Mouse (Mus musculus) gastrocnemius, postnatal 36 days (tissue): ENCODE results near the gene Bicc1. TPM values are rescaled to one million over a fixed set of nuclear protein-coding genes. Genes with fewer than 3 reads are reported as not detected.

Experiments
- DNase-seq, 2 experiments: peaks; one replicate each; pipeline ENCODE4 v3.0.0; 2022
- intact Hi-C: fragments of 180-260 bp; cut with DNase I; formaldehyde crosslinking; loops from one replicate; pipeline ENCODE4 v1.15.1; 2025
- long read RNA-seq, 2 experiments: library from polyadenylated mRNA; stranded (forward); transcript quantifications; one replicate each; pipeline ENCODE4 v2.0.0; 2021
- total RNA-seq, 2 experiments: library from RNA; stranded (reverse); gene quantifications; 2 replicates each; pipeline ENCODE4 v1.2.3; 2021

The Bicc1 gene
- total RNA-seq = 1 to 10 TPM; 8.1 to 8.4 TPM
- long read RNA-seq, experiment 1, full-length matches to known transcripts = 3 of 8 reads
- long read RNA-seq, experiment 1, partial matches to known transcripts = 1 of 8 reads
- long read RNA-seq, experiment 1, other reads (novel, unspliced or antisense) = 4 of 8 reads
- long read RNA-seq, experiment 2, partial matches to known transcripts = 1 of 4 reads
- long read RNA-seq, experiment 2, other reads (novel, unspliced or antisense) = 2 of 4 reads

GRCm38 (mm10) chr10:71159676-71160235, at the start of gene Bicc1:
Gene Bicc1, minus strand, starts transcription at chr10:71159700.
- intact Hi-C loops = loop anchor here (5.0 kb wide), 1 partner anchor 48 kb away; no protein-coding TSS in a partner anchor
- peak; percentile 46 to 49 for DNase-seq

DNA sequence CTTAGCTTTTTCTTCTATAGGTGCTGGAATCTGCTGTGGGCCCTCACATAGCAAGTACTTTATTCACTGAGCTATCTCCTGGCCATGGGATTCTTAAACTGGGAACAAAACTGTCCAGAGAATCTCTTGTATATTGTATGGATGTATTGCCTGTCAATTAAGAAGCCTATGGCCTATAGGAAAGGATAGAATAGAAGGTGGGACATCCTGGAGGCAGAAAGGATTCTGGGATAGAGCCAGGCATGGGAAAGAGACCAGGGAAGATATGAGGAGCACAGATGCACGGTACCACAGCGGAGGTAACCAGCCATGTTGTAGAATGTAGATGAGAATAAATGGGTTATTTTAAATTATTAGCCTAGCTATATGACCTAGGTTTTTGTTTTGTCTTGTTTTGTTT, 42.0 kb upstream of the Bicc1 start:
- DNase-seq = no peak
- intact Hi-C loops = no loop called here

DNA sequence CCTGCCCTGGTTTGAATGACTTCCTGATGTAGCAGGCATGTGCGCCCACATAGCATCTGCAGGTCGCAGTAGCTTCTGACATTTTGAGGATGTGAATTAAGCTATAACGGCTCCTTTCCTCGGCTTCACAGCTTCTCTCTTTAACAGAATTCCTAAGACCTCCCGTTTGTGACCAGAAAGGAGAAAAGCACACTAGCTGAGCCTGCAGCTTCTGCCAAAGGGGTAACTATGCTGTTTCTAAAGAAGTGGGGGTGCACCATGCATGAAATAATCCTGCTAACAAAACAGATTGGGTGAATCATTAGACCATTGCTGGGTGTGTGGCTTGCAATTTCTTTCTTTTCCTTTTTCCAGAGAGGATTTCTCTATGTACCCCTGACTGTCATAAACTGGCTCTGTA, 41.5 kb upstream of the Bicc1 start:
- no peak for DNase-seq
- intact Hi-C loops = no loop called here

DNA sequence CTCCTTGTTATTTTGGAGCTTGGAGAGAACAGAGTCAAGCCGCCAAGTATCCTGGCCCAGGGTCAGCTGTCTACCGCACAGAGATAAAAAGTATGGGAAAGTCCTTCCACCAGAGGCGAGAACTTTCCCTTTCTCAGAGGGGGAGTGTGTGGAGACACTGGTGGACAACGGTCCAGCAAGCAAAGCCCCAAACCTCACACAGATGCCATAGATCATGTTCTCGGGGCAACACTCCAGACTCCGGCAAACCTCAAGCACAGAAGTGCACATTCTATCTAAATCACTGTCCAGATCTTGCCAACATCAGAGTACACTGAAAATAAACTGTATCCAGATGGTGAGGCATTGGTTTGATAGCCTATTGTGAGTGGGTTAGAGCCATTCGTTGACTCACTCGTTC, 39.2 kb upstream of the Bicc1 start:
- intact Hi-C loops = no loop called here
- DNase-seq = no peak

DNA sequence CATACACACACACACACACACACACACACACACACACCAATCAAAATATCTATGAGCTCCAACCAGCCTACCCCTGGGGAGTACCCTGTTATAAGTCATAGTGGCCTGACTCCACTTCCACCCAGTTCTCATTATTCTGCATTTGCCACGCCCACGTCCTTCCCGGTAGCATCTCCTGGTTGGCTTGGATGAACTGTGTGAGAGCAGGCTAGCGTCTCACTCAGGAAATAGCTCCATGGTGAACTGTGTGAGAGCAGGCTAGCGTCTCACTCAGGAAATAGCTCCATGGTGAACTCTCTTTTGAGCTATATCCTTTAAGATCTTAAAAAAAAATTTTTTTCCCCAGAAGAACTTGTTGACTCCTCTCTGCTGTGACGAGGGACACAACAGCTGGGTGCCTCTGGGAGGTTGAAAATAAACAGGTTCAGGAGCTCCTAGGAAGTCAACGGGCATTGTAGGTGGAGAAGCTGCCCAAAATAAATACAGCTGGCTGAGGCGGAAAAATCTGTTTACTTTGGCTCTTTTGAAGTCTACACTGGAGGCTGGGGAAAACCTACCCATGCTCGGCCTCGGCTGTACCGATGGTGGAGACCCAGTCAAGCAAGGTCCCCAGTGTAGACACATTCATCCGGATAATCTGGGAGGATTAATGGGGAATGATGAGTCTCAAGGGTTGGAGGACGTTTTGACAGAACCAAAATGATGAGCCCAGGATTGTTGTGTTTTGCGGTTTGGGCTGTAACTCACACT, 37.7 kb upstream of the Bicc1 start:
- intact Hi-C loops = no loop called here
- DNase-seq = no peak

DNA sequence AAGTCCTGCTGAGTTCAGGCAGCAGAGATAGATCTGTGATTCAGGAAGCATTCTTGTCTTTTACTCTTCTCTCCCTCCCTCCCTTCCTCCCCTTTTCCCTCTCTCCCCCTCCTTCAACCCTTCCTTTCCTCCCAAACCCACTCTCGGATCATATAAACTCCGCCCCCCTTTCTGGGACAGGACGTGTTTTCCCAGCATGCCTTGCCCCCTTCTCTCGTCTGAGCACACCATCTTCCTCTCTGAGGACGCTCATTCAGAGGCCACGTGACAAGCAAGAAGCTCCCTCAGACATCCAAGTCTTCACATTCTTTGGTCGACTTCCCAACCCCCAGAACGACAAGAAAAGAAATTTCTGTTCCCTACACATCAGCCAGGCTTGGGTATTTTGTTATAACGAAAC, 36.0 kb upstream of the Bicc1 start:
- intact Hi-C loops = no loop called here
- DNase-seq = peak in 1 of 2 experiments; percentile 13

DNA sequence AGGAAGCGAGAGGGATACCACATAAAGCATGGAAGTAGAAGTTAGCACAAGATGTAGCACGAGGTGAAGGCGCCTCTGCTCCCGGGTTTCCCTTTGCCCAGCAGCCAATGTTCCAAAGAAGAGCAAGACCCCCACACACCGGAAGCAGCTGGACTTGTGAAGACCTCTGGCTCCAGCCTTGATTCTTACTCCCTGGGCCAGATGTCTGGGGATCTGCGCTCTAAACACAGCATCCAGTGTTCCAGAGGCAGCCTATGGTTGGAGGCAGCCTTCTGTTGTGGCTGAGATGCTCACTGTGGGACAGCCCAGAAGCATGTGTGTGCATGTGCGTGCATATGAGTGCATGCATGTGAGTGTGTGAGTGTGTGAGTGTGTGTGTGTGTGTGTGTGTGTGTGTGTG, 35.2 kb upstream of the Bicc1 start:
- DNase-seq = no peak
- intact Hi-C loops = no loop called here

- intact Hi-C loops = no loop called here
- DNase-seq = no peak
Observed at GRCm38 (mm10) chr10:71193319-71193718, 33.8 kb upstream of the Bicc1 start.

DNA sequence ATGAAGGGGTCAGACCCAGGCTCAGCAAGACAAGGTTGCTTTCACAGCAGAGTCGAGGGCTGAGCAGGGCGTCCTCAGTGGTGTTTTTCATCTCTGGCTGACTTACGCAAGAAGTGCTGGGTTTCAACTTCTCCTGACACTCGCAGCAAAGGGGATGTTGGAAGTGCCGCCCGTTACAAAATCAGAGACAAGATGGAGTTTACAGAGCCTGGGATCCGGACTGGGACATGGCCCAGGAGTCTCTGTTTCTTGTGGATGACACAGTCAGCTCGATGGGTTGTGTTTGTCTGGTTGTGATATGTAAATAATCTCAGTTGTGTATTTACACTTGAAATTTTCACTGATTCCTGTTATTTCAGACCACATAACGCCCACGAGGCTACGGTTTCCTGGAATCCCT, 33.4 kb upstream of the Bicc1 start:
- DNase-seq = peak; percentile 18 to 19

GRCm38 (mm10) chr10:71188681-71189080, 29.2 kb upstream of the Bicc1 start:
- DNase-seq = no peak
- intact Hi-C loops = no loop called here

More for the DNA sequence above, 33.4 kb upstream of the Bicc1 start:
- intact Hi-C loops = no loop called here

- no peak for DNase-seq
- intact Hi-C loops = no loop called here
Observed at GRCm38 (mm10) chr10:71185059-71185458, 25.6 kb upstream of the Bicc1 start.

- no peak for DNase-seq
- intact Hi-C loops = no loop called here
Observed at GRCm38 (mm10) chr10:71183339-71184031, 24.0 kb upstream of the Bicc1 start.

- intact Hi-C loops = no loop called here
- DNase-seq = no peak
Observed at GRCm38 (mm10) chr10:71181931-71182330, 22.4 kb upstream of the Bicc1 start.

DNA sequence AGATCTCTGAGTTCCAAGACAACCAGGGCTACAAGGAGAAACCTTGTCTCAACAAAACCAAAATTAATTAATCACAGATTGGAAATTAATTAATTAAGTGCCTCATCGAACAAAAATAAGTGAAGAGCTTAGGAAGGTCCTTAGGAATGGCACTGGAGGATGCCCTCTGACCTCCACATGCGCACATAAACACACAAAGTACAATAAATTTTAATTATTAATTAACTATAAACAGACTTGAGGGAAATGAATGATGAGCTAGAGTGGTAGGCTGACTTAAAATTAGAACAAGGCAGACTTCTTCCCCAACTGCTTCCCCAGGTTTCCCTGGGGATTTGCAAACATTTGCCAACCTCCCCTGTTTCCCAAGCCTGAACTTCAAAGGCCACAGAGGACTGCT, 21.6 kb upstream of the Bicc1 start:
- intact Hi-C loops = no loop called here
- no peak for DNase-seq

GRCm38 (mm10) chr10:71180057-71180456, 20.6 kb upstream of the Bicc1 start:
- DNase-seq = no peak

DNA sequence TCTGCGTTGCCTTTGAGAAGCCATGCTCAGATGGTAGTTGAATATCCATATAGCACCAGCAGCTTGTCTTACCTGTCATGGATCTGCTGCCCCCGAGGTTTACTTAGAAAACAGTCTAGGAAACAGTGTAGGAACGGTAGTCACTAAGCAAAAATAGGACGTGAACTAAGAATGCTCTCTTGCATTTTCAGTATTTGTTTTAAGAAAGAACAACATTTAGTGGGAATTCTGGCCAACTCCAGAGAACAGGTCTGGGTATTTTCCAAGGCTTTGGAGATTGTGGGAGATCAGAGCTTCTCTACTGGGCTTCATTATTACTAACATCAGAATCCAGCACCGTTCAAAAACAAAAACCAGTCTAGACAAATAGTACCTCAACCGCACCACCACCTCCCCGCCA, 17.7 kb upstream of the Bicc1 start:
- no peak for DNase-seq
- intact Hi-C loops = no loop called here

More at GRCm38 (mm10) chr10:71180057-71180456, 20.6 kb upstream of the Bicc1 start:
- intact Hi-C loops = no loop called here

DNA sequence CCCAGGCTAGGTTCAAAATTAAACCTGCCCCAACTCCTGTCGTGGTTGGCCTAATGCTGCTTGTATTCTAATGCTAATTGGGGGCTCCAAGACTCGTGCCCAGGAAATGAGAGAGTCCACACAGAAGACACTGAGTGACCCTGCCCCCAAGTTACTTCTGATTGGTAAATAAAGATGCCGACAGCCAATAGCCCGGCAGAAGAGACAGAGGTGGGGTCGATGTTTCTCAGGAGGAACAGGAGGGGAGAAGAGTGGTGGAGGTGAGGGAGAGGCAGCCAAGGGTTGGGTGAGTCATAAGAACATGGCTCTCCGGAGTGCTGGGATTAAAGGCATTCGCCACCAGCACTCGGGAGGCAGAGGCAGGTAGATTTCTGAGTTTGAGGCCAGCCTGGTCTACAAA, 16.8 kb upstream of the Bicc1 start:
- no peak for DNase-seq
- intact Hi-C loops = no loop called here

- intact Hi-C loops = no loop called here
- no peak for DNase-seq
Observed at GRCm38 (mm10) chr10:71175280-71175679, 15.8 kb upstream of the Bicc1 start.

DNA sequence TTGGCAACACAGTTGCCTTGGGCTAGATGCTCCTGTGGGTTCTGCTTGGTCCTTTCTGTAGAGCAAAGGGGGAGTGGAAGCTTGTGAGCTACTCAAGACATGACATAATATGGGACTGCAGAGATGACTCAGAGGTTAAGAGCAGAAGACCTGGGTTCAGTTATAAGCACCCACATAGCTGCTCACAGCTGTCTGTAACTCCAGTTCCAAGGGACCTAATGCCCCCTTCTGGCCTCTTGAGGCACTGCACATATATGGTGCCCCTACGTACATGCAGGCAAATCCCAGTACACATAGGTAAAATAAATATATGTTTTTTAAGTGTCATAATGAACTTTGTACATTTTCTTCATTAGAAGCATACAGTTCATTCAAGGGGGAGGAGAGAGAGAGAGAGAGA, 11.9 kb upstream of the Bicc1 start:
- intact Hi-C loops = no loop called here
- DNase-seq = no peak

- no peak for DNase-seq
- intact Hi-C loops = no loop called here
Observed at GRCm38 (mm10) chr10:71170771-71171170, 11.3 kb upstream of the Bicc1 start.

- intact Hi-C loops = no loop called here
- DNase-seq = peak in 1 of 2 experiments; percentile 29
Observed at GRCm38 (mm10) chr10:71169811-71170210, 10.3 kb upstream of the Bicc1 start.
